Mouse (Mus musculus) C2C12 (cell line): ENCODE results near the gene Syngr2.

Experiments used
- CTCF ChIP-seq: IDR thresholded peaks from one replicate; pipeline ENCODE4 v1.5.1; 2011; ENCODE audit not compliant: control insufficient read depth, insufficient read depth, insufficient read length
- MAX ChIP-seq: IDR thresholded peaks from one replicate; pipeline ENCODE4 v1.6.1; 2011; ENCODE audit warnings: mild to moderate bottlenecking, control low read depth
- USF1 ChIP-seq: IDR thresholded peaks from one replicate; pipeline ENCODE4 v1.6.1; 2011; ENCODE audit warnings: low read depth, mild to moderate bottlenecking, control low read depth, moderate library complexity

- TF ChIP-seq CTCF, result no peak
- no peak for TF ChIP-seq MAX
- no peak for TF ChIP-seq USF1
These were observed 36.2 kb downstream of the Syngr2 start for GRCm38 (mm10) chr11:117845651-117846050.
